Mouse (Mus musculus) brain, embryonic 14.5 days (tissue): ENCODE data around the gene Phf3.

ENCODE experiments used
- CTCF ChIP-seq: fragments of 200-500 bp; IDR thresholded peaks from 2 replicates; pipeline ENCODE4 v1.5.1; 2012; ENCODE audit warnings: inconsistent platforms, mild to moderate bottlenecking, moderate library complexity, borderline replicate concordance; ENCODE audit not compliant: insufficient read depth, insufficient read length; ENCODE audit errors: extremely low read depth
- POLR2A ChIP-seq: fragments of 200-500 bp; IDR thresholded peaks from 2 replicates; pipeline ENCODE4 v1.6.1; 2012; ENCODE audit warnings: mild to moderate bottlenecking, inconsistent platforms, borderline replicate concordance; ENCODE audit not compliant: poor library complexity, insufficient read depth, insufficient read length, severe bottlenecking; ENCODE audit errors: extremely low read depth

DNA sequence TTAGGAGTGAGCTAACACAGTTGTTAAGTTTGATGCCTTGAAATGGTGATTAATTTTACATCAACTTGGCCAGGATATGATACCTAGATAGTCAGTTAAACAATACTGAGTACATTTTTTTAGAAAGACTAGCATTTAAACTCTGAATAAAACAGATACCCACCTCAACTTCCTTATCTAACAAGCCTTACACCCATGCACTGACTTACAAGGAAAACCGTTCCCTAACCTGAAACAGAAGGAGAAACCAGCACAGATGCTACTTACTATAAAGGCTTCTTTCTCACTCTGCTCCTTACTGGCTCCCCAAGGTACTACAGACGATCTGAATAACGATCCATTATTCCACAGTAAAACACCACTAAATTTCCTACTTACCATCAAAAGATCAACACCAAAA, 21.2 kb downstream of the Phf3 start:
- TF ChIP-seq CTCF (no peak), POLR2A (no peak)
